Mouse (Mus musculus) left cerebral cortex, adult 2 months (tissue): ENCODE data around the gene P3h1. TPM values are rescaled to one million over a fixed set of nuclear protein-coding genes. Genes with fewer than 3 reads are reported as not detected.

Source experiments
- DNase-seq, 2 experiments: peaks; one replicate each; pipeline ENCODE4 v3.0.0; 2021 to 2022; ENCODE audit warnings: low spot score in 2 of 2, mixed read lengths in 1 of 2; ENCODE audit errors: extremely low spot score in 1 of 2
- H3K27ac ChIP-seq: fragments of 200-600 bp; 2 replicates; pipeline ENCODE4 v1.8.1; 2022
- H3K4me3 ChIP-seq: fragments of 200-600 bp; 2 replicates; pipeline ENCODE4 v1.8.1; 2022
- CTCF ChIP-seq: fragments of 200-600 bp; IDR thresholded peaks from 2 replicates; pipeline ENCODE4 v1.8.1; 2022; ENCODE audit warnings: antibody characterized with exemption, mild to moderate bottlenecking, moderate library complexity
- intact Hi-C: fragments of 180-260 bp; cut with DNase I; formaldehyde crosslinking; loops from one replicate; pipeline ENCODE4 v1.15.1; 2025
- long read RNA-seq, 2 experiments: library from polyadenylated mRNA; stranded (forward); transcript quantifications; one replicate each; pipeline ENCODE4 v2.0.0; 2021; ENCODE audit warnings: borderline mapping rate in 2 of 2
- total RNA-seq, 2 experiments: library from RNA; stranded (reverse); gene quantifications; 2 replicates each; pipeline ENCODE4 v1.2.3; 2021

P3h1 gene
- 1 to 10 TPM; 8.0 to 8.9 TPM for total RNA-seq
- long read RNA-seq, experiment 1, transcript P3h1-204 (15 exons, 3,188 nt) = major isoform, 5 of 12 reads
- long read RNA-seq, experiment 1, partial matches to known transcripts = 0 of 12 reads
- long read RNA-seq, experiment 1, other reads (novel, unspliced or antisense) = 7 of 12 reads
- long read RNA-seq, experiment 2, transcript P3h1-204 (15 exons, 3,188 nt) = major isoform, 7 of 21 reads
- long read RNA-seq, experiment 2, partial matches to known transcripts = 1 of 21 reads
- long read RNA-seq, experiment 2, other reads (novel, unspliced or antisense) = 13 of 21 reads

- H3K27ac ChIP-seq = peak within 1 kb of the TSS; percentile 70
- no peak for TF ChIP-seq CTCF
- H3K4me3 ChIP-seq = peak within 1 kb of the TSS; percentile 76
- peak; percentile 96 to 97 for DNase-seq
- intact Hi-C loops = no loop called here
These were observed at the start of gene P3h1, which contains the start of gene AU022252 for GRCm38 (mm10) chr4:119232410-119233255. Gene P3h1 (plus strand): TSS chr4:119232915. Gene AU022252 (minus strand): TSS chr4:119232712.

GRCm38 (mm10) chr4:119183525-119183924, 49.2 kb upstream of the P3h1 start:
- Histone ChIP-seq H3K4me3 (no peak overlapping the region), H3K27ac (no peak overlapping the region)
- intact Hi-C loops = no loop called here
- no peak for TF ChIP-seq CTCF
- no peak for DNase-seq

DNA sequence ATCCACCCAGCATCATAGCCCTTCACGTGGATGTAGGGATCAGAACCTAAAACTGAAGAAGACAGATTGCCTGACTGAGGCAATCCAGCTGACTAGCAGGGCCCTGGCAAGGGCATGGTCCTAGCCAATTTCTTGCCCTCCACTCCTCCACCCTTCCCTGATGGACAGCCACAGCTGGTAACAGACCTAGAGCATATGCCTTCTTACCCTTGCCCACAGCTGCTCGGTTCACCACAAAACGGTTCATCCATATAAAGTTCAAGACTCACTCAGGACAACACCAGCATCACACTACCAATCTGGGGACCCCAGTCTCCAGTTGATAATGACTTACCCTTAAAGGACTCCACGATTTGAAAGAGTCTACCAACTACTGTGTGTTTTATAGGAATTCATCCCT, 46.9 kb upstream of the P3h1 start:
- intact Hi-C loops = no loop called here
- H3K4me3 ChIP-seq = no peak overlapping the region
- no peak for DNase-seq
- no peak overlapping the region for H3K27ac ChIP-seq
- TF ChIP-seq CTCF = no peak

DNA sequence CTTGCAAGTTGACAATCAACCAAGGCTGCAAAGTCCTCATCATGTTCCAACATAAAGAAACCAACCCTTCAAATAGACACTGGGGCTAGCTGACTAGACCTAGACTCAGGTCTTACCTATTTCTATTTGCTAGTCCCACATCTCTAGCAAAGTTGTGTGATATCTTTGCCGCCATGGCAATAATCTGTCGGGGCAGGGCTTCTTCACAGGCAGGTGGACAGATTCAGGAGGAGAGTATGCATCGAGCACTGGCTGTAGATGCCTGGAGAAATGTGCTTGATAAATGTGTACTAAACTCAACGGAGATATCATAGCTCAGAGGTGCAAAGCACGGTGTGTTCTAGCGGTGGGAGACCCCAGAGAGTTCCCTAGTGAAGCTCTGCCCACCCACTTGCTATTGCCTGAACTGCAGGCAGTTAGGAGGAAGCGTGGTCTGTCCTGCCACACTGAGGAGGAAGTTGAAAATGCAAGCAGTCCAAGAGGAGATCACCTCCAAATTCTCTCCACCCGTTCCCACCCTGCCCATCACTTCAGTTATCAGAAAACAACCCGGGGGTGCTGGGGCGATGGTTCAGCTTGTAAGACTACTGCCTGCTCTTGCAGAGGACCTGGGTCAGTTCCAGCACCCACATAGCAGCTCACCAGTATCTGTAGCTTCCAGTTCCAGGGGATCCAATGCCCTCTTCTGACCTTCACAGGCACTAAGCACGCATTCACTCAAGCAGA, 44.5 kb upstream of the P3h1 start:
- no peak overlapping the region for H3K27ac ChIP-seq
- intact Hi-C loops = no loop called here
- peak; percentile 38 for TF ChIP-seq CTCF
- no peak overlapping the region for H3K4me3 ChIP-seq
- no peak for DNase-seq

DNA sequence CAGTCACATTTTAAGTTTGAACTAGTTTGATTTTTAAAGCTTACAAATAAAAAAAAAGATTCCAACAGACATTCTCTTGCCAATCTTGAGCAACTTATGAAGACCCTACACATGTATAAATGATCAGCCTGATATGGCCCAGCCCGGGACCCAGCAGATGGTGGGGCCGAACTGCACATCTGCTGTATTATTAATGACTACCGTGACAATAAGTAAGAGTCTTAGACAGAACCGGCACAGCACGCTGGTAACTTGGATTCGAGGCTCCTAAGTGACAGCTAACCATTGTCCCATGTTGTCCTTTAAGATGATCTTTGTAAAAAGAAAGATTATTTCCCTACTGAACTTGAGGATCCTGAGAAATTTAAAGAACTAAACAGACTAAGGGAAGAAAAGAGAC, 43.3 kb upstream of the P3h1 start:
- H3K27ac ChIP-seq = no peak overlapping the region
- TF ChIP-seq CTCF = no peak

DNA sequence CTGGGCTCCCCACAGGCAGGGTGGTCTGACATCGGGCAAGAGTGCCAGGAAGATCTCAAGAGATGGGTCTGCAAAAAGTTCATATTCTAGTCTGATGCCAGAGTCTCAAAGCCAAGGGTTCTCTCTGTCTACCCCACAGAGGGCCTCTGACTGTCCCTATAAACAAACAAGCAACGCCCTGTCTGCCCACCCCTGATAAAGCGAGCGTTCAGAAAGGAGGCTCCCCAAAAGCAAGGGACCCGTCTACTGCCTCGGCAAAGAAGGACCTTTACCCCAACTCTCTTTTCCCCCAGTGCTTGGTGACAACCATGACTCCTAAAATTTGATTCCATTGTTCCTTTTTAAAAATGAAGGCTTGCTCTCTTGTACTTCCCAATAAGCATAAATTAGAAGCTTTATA, 42.9 kb upstream of the P3h1 start, which contains the start of gene Ermap:
Ermap (minus strand) TSS at position 148 of the 400 bp plus-strand sequence.
- no peak for TF ChIP-seq CTCF
- no peak within 1 kb of the TSS for H3K4me3 ChIP-seq
- H3K27ac ChIP-seq = no peak within 1 kb of the TSS
- DNase-seq = no peak
- intact Hi-C loops = loop anchor here (10.0 kb wide), 1 partner anchor 545 kb away; no protein-coding TSS in a partner anchor

More for the DNA sequence above, 43.3 kb upstream of the P3h1 start:
- no peak for DNase-seq
- intact Hi-C loops = no loop called here
- no peak overlapping the region for H3K4me3 ChIP-seq

GRCm38 (mm10) chr4:119190618-119191017, 42.1 kb upstream of the P3h1 start:
- TF ChIP-seq CTCF = no peak
- intact Hi-C loops = loop anchor here (10.0 kb wide), 1 partner anchor 546 kb away; no protein-coding TSS in a partner anchor
- H3K27ac ChIP-seq = no peak overlapping the region
- H3K4me3 ChIP-seq = no peak overlapping the region
- DNase-seq = no peak

- intact Hi-C loops = loop anchor here (10.0 kb wide), 1 partner anchor 546 kb away; no protein-coding TSS in a partner anchor
These were observed 41.4 kb upstream of the P3h1 start for GRCm38 (mm10) chr4:119191273-119191672.

GRCm38 (mm10) chr4:119192757-119193156, 40.0 kb upstream of the P3h1 start:
- intact Hi-C loops = loop anchor here (10.0 kb wide), 1 partner anchor 548 kb away; no protein-coding TSS in a partner anchor
- Histone ChIP-seq H3K4me3 (no peak overlapping the region), H3K27ac (no peak overlapping the region)
- TF ChIP-seq CTCF = no peak
- DNase-seq = no peak

More at GRCm38 (mm10) chr4:119191273-119191672, 41.4 kb upstream of the P3h1 start:
- no peak for DNase-seq
- Histone ChIP-seq H3K4me3 (no peak overlapping the region), H3K27ac (no peak overlapping the region)
- TF ChIP-seq CTCF = no peak

DNA sequence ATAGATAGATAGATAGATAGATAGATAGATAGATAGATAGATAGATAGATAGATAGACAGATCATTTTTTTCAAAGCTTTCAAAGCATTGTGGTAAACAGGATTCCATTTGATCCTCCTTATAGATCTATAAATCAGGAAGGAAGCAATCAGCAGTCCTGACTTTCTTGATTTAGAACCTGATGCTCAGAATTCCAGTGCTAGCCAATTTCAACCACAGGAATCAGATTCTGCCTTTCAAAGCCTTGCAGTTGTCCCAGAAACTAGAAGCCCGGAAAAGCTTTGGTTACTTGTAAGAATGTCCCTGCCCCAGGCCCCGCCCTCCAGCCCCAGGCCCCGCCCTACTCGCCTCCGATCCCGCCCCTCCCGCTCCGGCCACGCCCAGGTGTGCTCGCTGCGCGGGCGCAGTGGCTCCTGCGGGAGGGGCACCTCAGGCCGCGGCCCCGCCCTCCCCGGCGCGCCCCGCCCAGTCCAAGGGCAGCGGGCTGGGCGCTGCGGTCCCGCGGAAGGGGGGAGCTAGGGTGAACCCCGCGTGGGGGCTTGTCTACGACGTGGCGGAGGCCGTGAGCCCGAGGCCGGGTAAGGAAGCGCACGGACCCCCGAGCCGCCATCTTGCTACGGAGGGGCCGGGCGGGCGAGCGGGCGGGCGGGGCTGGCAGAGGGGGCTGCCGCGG, 37.7 kb upstream of the P3h1 start, which contains the start of gene Svbp:
Svbp (plus strand) TSS at position 398 of the 673 bp plus-strand sequence.
- Histone ChIP-seq H3K4me3 (peak within 1 kb of the TSS; percentile 85), H3K27ac (peak within 1 kb of the TSS; percentile 70)
- intact Hi-C loops = loop anchor here (10.0 kb wide), 1 partner anchor 550 kb away; no protein-coding TSS in a partner anchor
- TF ChIP-seq CTCF = no peak
- peak; percentile 84 for DNase-seq
